Mouse (Mus musculus): ENCODE measurements around the gene Cep170b. TPM values are rescaled to one million over a fixed set of nuclear protein-coding genes. Genes with fewer than 3 reads are reported as not detected.

Cep170b gene
- polyA plus RNA-seq, 1 experiment from 2014 or later = 3.9 TPM

GRCm38 (mm10) chr12:112706704-112707572 lies 13.3 kb upstream of the Cep170b start:
- peak overlapping the region; percentile 48 for H3K4me2 ChIP-seq
- H3K4me3 ChIP-seq (replicated peaks) = no peak overlapping the region
- H3K9ac ChIP-seq = no peak overlapping the region; the same call in 1 of the 2 replicates
- peaks cover 47% of the 10 kb centered on the region for H3K27me3 ChIP-seq
- peaks cover 9% of the 10 kb centered on the region for H3K4me1 ChIP-seq (replicated peaks)
- 11% methylated on average over 32 of the region's 32 CpGs for WGBS (ENCODE audit: insufficient replicate concordance)
- no peaks in the 10 kb centered on the region for H3K36me3 ChIP-seq (replicated peaks)
- no peaks in the 10 kb centered on the region for H3K9me3 ChIP-seq (replicated peaks)
- peak; percentile 68 for ATAC-seq (ENCODE audit: insufficient read depth)
- no peak overlapping the region for H3K27ac ChIP-seq (replicated peaks)

GRCm38 (mm10) chr12:112707573-112707869 lies 12.7 kb upstream of the Cep170b start:
- Histone ChIP-seq H3K27me3 (peaks cover 42% of the 10 kb centered on the region), H3K4me1 (replicated peaks) (peaks cover 9% of the 10 kb centered on the region), H3K27ac (replicated peaks) (no peak overlapping the region), H3K36me3 (replicated peaks) (no peaks in the 10 kb centered on the region), H3K4me3 (replicated peaks) (no peak overlapping the region), H3K9ac (no peak overlapping the region; the same call in 1 of the 2 replicates), H3K4me2 (no peak overlapping the region), H3K9me3 (replicated peaks) (no peaks in the 10 kb centered on the region)
- WGBS (ENCODE audit: insufficient replicate concordance) = 14% methylated on average over 8 of the region's 8 CpGs
- no peak for ATAC-seq (ENCODE audit: insufficient read depth)

- ATAC-seq (ENCODE audit: insufficient read depth) = no peak; the same call in 1 of the 2 replicates
- 48% methylated on average over 3 of the region's 3 CpGs for WGBS (ENCODE audit: insufficient replicate concordance)
- H3K36me3 ChIP-seq (replicated peaks) = no peaks in the 10 kb centered on the region
- H3K9me3 ChIP-seq (replicated peaks) = no peaks in the 10 kb centered on the region
- no peak overlapping the region for H3K4me3 ChIP-seq (replicated peaks)
- H3K4me1 ChIP-seq (replicated peaks) = 0 out of 2 replicates have a peak, but pooled peaks cover 4% of the 10 kb centered on the region
- no peak overlapping the region for H3K9ac ChIP-seq
- no peak overlapping the region for H3K4me2 ChIP-seq
- no peak overlapping the region for H3K27ac ChIP-seq (replicated peaks)
- peaks cover 8% of the 10 kb centered on the region; the same call in 1 of the 2 replicates for H3K27me3 ChIP-seq
Measured at GRCm38 (mm10) chr12:112713984-112714383, 6.3 kb upstream of the Cep170b start.

- no peak overlapping the region for H3K4me3 ChIP-seq (replicated peaks)
- no peak overlapping the region for H3K27ac ChIP-seq (replicated peaks)
- H3K4me2 ChIP-seq = no peak overlapping the region
- H3K9me3 ChIP-seq (replicated peaks) = no peaks in the 10 kb centered on the region
- peaks cover 27% of the 10 kb centered on the region for H3K27me3 ChIP-seq
- H3K4me1 ChIP-seq (replicated peaks) = peaks cover 7% of the 10 kb centered on the region; the same call in 1 of the 2 replicates
- no peak for ATAC-seq (ENCODE audit: insufficient read depth)
- H3K9ac ChIP-seq = no peak overlapping the region
- 20% methylated on average over 7 of the region's 7 CpGs for WGBS (ENCODE audit: insufficient replicate concordance)
- no peaks in the 10 kb centered on the region for H3K36me3 ChIP-seq (replicated peaks)
Measured at GRCm38 (mm10) chr12:112717140-112717539, 3.1 kb upstream of the Cep170b start.

- 55% methylated on average over 5 of the region's 5 CpGs for WGBS (ENCODE audit: insufficient replicate concordance)
- Histone ChIP-seq H3K9ac (no peak overlapping the region), H3K9me3 (replicated peaks) (no peaks in the 10 kb centered on the region), H3K27ac (replicated peaks) (no peak overlapping the region), H3K27me3 (peaks cover 46% of the 10 kb centered on the region), H3K36me3 (replicated peaks) (no peaks in the 10 kb centered on the region), H3K4me2 (no peak overlapping the region), H3K4me3 (replicated peaks) (no peak overlapping the region), H3K4me1 (replicated peaks) (peaks cover 20% of the 10 kb centered on the region)
- ATAC-seq (ENCODE audit: insufficient read depth) = no peak
Measured at GRCm38 (mm10) chr12:112718995-112719394, 1.3 kb upstream of the Cep170b start.

- Histone ChIP-seq H3K4me1 (replicated peaks) (peaks cover 20% of the 10 kb centered on the region), H3K9ac (no peak overlapping the region), H3K9me3 (replicated peaks) (no peaks in the 10 kb centered on the region), H3K27ac (replicated peaks) (peak overlapping the region; percentile 83), H3K36me3 (replicated peaks) (no peaks in the 10 kb centered on the region), H3K4me3 (replicated peaks) (peak overlapping the region; percentile 61), H3K27me3 (peaks cover 50% of the 10 kb centered on the region), H3K4me2 (peak overlapping the region; percentile 75)
- ATAC-seq (ENCODE audit: insufficient read depth) = no peak
- 50% methylated on average over 12 of the region's 12 CpGs for WGBS (ENCODE audit: insufficient replicate concordance)
Measured at GRCm38 (mm10) chr12:112720890-112721423, 702 bp downstream of the Cep170b start.

- Histone ChIP-seq H3K9ac (no peak overlapping the region), H3K4me3 (replicated peaks) (peak overlapping the region; percentile 61), H3K27ac (replicated peaks) (peak overlapping the region; percentile 83), H3K4me1 (replicated peaks) (peaks cover 20% of the 10 kb centered on the region), H3K36me3 (replicated peaks) (no peaks in the 10 kb centered on the region), H3K9me3 (replicated peaks) (no peaks in the 10 kb centered on the region), H3K4me2 (peak overlapping the region; percentile 75), H3K27me3 (peaks cover 50% of the 10 kb centered on the region)
- whole genome bisulfite sequencing (ENCODE audit: insufficient replicate concordance) = 7% methylated on average over 68 of the region's 69 CpGs
- peak; percentile 69 for ATAC-seq (ENCODE audit: insufficient read depth)
Measured at GRCm38 (mm10) chr12:112721424-112722239, 1.4 kb downstream of the Cep170b start.

GRCm38 (mm10) chr12:112722240-112723027 lies 2.2 kb downstream of the Cep170b start:
- H3K36me3 ChIP-seq (replicated peaks) = no peaks in the 10 kb centered on the region
- no peaks in the 10 kb centered on the region for H3K9me3 ChIP-seq (replicated peaks)
- peak overlapping the region; percentile 67 for H3K27ac ChIP-seq (replicated peaks)
- H3K4me3 ChIP-seq (replicated peaks) = peak overlapping the region; percentile 61
- under 1% methylated on average over 72 of the region's 75 CpGs for WGBS (ENCODE audit: insufficient replicate concordance)
- H3K4me2 ChIP-seq = peak overlapping the region; percentile 75
- peaks cover 50% of the 10 kb centered on the region for H3K27me3 ChIP-seq
- ATAC-seq (ENCODE audit: insufficient read depth) = peak; percentile 19; the same call in 1 of the 2 replicates
- H3K9ac ChIP-seq = peak overlapping the region; percentile 40; the same call in 1 of the 2 replicates
- peaks cover 20% of the 10 kb centered on the region for H3K4me1 ChIP-seq (replicated peaks)

- no peak overlapping the region for H3K27ac ChIP-seq (replicated peaks)
- whole genome bisulfite sequencing (ENCODE audit: insufficient replicate concordance) = 21% methylated on average over 5 of the region's 5 CpGs
- H3K36me3 ChIP-seq (replicated peaks) = no peaks in the 10 kb centered on the region
- H3K4me1 ChIP-seq (replicated peaks) = peaks cover 20% of the 10 kb centered on the region
- H3K4me3 ChIP-seq (replicated peaks) = peak overlapping the region; percentile 61
- ATAC-seq (ENCODE audit: insufficient read depth) = no peak
- H3K4me2 ChIP-seq = peak overlapping the region; percentile 75
- no peaks in the 10 kb centered on the region for H3K9me3 ChIP-seq (replicated peaks)
- no peak overlapping the region for H3K9ac ChIP-seq
- H3K27me3 ChIP-seq = peaks cover 50% of the 10 kb centered on the region
Measured at GRCm38 (mm10) chr12:112723028-112723330, 2.7 kb downstream of the Cep170b start.

GRCm38 (mm10) chr12:112723445-112723844 lies 3.2 kb downstream of the Cep170b start:
- Histone ChIP-seq H3K27ac (replicated peaks) (no peak overlapping the region), H3K9ac (no peak overlapping the region), H3K36me3 (replicated peaks) (no peaks in the 10 kb centered on the region), H3K4me1 (replicated peaks) (peaks cover 20% of the 10 kb centered on the region), H3K4me2 (peak overlapping the region; percentile 75), H3K4me3 (replicated peaks) (0 out of 2 replicates have a peak overlapping the region, but pooled peaks have one; percentile 61), H3K27me3 (peaks cover 50% of the 10 kb centered on the region), H3K9me3 (replicated peaks) (no peaks in the 10 kb centered on the region)
- ATAC-seq (ENCODE audit: insufficient read depth) = no peak
- 72% methylated on average over 6 of the region's 6 CpGs for WGBS (ENCODE audit: insufficient replicate concordance)

Measured in liver, embryonic 15.5 days (tissue).